ENCODE assay signal across 14 mouse cellular contexts in the genomic region with DNA sequence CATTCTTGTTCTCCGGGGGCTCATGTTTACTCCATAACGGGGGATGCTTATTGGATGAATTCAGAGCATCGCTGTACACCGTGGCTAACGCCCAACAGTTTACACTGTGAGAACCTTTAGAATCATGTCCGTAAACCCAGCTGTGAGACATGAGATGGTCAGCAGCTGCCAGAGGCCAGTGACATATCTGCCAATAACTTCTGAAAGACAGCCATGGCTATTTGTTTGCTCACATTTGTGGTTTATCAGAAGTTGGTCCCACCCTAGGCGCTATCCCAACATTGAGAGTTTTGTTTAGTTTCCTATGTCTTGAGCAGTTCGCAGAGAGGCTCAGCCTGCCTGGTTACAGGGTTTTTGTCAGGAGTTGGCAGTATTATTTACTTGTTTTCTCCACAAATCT. TPM values are rescaled to one million over a fixed set of nuclear protein-coding genes. Genes with fewer than 3 reads are reported as not detected.
A peak's percentile ranks its signal among the peaks of the same experiment; 100 is the strongest.
DNase-seq lines count a peak whose midpoint lies in the region; ATAC-seq and TF ChIP-seq lines count a peak whose summit lies in the region.
"Had no signal": no experiment of that assay in that cellular context is flagged by ENCODE, and none has a peak within 500 bp of the region (broad histone marks: within the 10 kb centered on the region; RNA-seq: fewer than 3 reads in every experiment).

No protein-coding gene starts in this region.

- ATAC-seq in embryonic facial prominence, embryonic 14.5 days (ENCODE audit: low read depth): no peak
- ATAC-seq in hindbrain, postnatal 0 days: no peak
- ATAC-seq in neural tube, embryonic 15.5 days (ENCODE audit: low FRiP score): no peak

- H3K4me2 ChIP-seq in embryonic facial prominence, embryonic 14.5 days (ENCODE audit: low read depth, low read length): peak overlapping the region; percentile 88
- peak overlapping the region; percentile 70 for H3K4me2 ChIP-seq in hindbrain, postnatal 0 days (ENCODE audit: low read depth, low read length)
- H3K4me2 ChIP-seq in neural tube, embryonic 15.5 days: peak overlapping the region; percentile 90
- H3K4me2 ChIP-seq: forebrain, embryonic 12.5 days; heart, embryonic 11.5 days had no signal

- peak overlapping the region; percentile 6; the same call in 1 of the 2 replicates for H3K4me3 ChIP-seq in layer of hippocampus, adult 2 months
- peak overlapping the region; percentile 10; the same call in 1 of the 2 replicates for H3K4me3 ChIP-seq in embryonic facial prominence, embryonic 14.5 days (ENCODE audit: low read depth, low read length)
- no peak overlapping the region for H3K4me3 ChIP-seq in hindbrain, postnatal 0 days (ENCODE audit: low read length)
- H3K4me3 ChIP-seq in neural tube, embryonic 15.5 days (replicated peaks): peak overlapping the region; percentile 75; the same call in 1 of the 2 replicates
- H3K4me3 ChIP-seq: forebrain, embryonic 12.5 days had no signal

- H3K4me1 ChIP-seq in embryonic facial prominence, embryonic 14.5 days (ENCODE audit: control insufficient read depth, insufficient read depth, low read length): peaks cover 59% of the 10 kb centered on the region
- peaks cover 37% of the 10 kb centered on the region for H3K4me1 ChIP-seq in hindbrain, postnatal 0 days (ENCODE audit: insufficient read depth, low read length)
- peaks cover 63% of the 10 kb centered on the region for H3K4me1 ChIP-seq in neural tube, embryonic 15.5 days

- no peaks in the 10 kb centered on the region for H3K9me3 ChIP-seq in embryonic facial prominence, embryonic 14.5 days (ENCODE audit: control insufficient read depth, low read length)
- H3K9me3 ChIP-seq in hindbrain, postnatal 0 days (ENCODE audit: low read length): no peaks in the 10 kb centered on the region
- H3K9me3 ChIP-seq in neural tube, embryonic 15.5 days (replicated peaks): no peaks in the 10 kb centered on the region
- H3K9me3 ChIP-seq: forebrain, embryonic 12.5 days had no signal

- DNase-seq in layer of hippocampus, adult 2 months (ENCODE audit: low spot score in 2 of 2): no peak
- no peak for DNase-seq in layer of hippocampus, adult 9-11 months
- no peak for DNase-seq in embryonic facial prominence, embryonic 14.5 days (ENCODE audit: low spot score)
- no peak for DNase-seq in hindbrain, postnatal 0 days (ENCODE audit: low spot score)
- no peak for DNase-seq in layer of hippocampus, postnatal 14 days (ENCODE audit: low spot score in 2 of 2)
- no peak for DNase-seq in c-Kit-positive CD71-positive TER-119-positive erythroid progenitor cells, embryonic 14.5 days (ENCODE audit: low spot score)
- DNase-seq: right cerebral cortex, adult 18-20 months had no signal

- TF ChIP-seq CTCF in layer of hippocampus, adult 2 months (conservative IDR thresholded peaks at IDR 0.05): no peak
- no peak for TF ChIP-seq CTCF in hindbrain, postnatal 0 days (IDR thresholded peaks at IDR 0.05; ENCODE audit: low read depth)

- WGBS in embryonic facial prominence, embryonic 14.5 days: 60% methylated on average over 8 of the region's 8 CpGs
- WGBS in hindbrain, postnatal 0 days: 58% methylated on average over 8 of the region's 8 CpGs
- WGBS in neural tube, embryonic 15.5 days: 38% methylated on average over 8 of the region's 8 CpGs

- H3K27me3 ChIP-seq in embryonic facial prominence, embryonic 14.5 days (replicated peaks; ENCODE audit: control insufficient read depth, insufficient read depth, low read length): no peaks in the 10 kb centered on the region
- no peaks in the 10 kb centered on the region for H3K27me3 ChIP-seq in hindbrain, postnatal 0 days (ENCODE audit: insufficient read depth, low read length)
- no peaks in the 10 kb centered on the region for H3K27me3 ChIP-seq in neural tube, embryonic 15.5 days (replicated peaks)
- H3K27me3 ChIP-seq: forebrain, embryonic 12.5 days had no signal

- no peak overlapping the region for H3K27ac ChIP-seq in layer of hippocampus, adult 2 months
- H3K27ac ChIP-seq in embryonic facial prominence, embryonic 14.5 days (replicated peaks; ENCODE audit: low read depth, low read length): peak overlapping the region; percentile 81; the same call in 1 of the 2 replicates
- no peak overlapping the region for H3K27ac ChIP-seq in hindbrain, postnatal 0 days
- peak overlapping the region; percentile 18; the same call in 1 of the 2 replicates for H3K27ac ChIP-seq in neural tube, embryonic 15.5 days (replicated peaks)
- H3K27ac ChIP-seq: forebrain, embryonic 12.5 days had no signal

- H3K36me3 ChIP-seq in embryonic facial prominence, embryonic 14.5 days (ENCODE audit: control insufficient read depth, insufficient read depth, low read length): no peaks in the 10 kb centered on the region
- H3K36me3 ChIP-seq in hindbrain, postnatal 0 days (ENCODE audit: insufficient read depth, low read length): no peaks in the 10 kb centered on the region
- H3K36me3 ChIP-seq in neural tube, embryonic 15.5 days: no peaks in the 10 kb centered on the region
- H3K36me3 ChIP-seq: forebrain, embryonic 12.5 days had no signal

- H3K9ac ChIP-seq in embryonic facial prominence, embryonic 14.5 days (ENCODE audit: low read depth, low read length): peak overlapping the region; percentile 5; the same call in 1 of the 2 replicates
- H3K9ac ChIP-seq in hindbrain, postnatal 0 days (replicated peaks; ENCODE audit: low read length): no peak overlapping the region
- no peak overlapping the region for H3K9ac ChIP-seq in neural tube, embryonic 15.5 days (replicated peaks)
- H3K9ac ChIP-seq: forebrain, embryonic 12.5 days had no signal

RNA-seq across cellular contexts. Expression of a gene that starts 3.6 kb away (rescaled TPM):
- 10 to 100 TPM; 61.8 to 77.9 TPM for total RNA-seq in layer of hippocampus, adult 2 months (2021)
- polyA plus RNA-seq in embryonic facial prominence, embryonic 14.5 days (2014; fragmentation: Nextera tagmentation; extraction: Ambion mirVana): 26.7 and 29.8 TPM in 2 replicates
- total RNA-seq in hindbrain, postnatal 0 days (2014; rRNA removed): 28.8 and 32.7 TPM in 2 replicates
- polyA plus RNA-seq in hindbrain, postnatal 0 days (2015; fragmentation: Nextera tagmentation; extraction: Ambion mirVana): 4.2 and 8.5 TPM in 2 replicates
- polyA plus RNA-seq in neural tube, embryonic 15.5 days (2015; fragmentation: Nextera tagmentation; extraction: Ambion mirVana): 6.8 and 14.6 TPM in 2 replicates
- 10 to 100 TPM; 35.7 to 78.7 TPM for total RNA-seq in layer of hippocampus, postnatal 14 days (2021)

RNA-seq across cellular contexts. Expression of a gene that starts 30.0 kb away (rescaled TPM):
- not detected for total RNA-seq in layer of hippocampus, adult 2 months (2021)
- polyA plus RNA-seq in embryonic facial prominence, embryonic 14.5 days (2014; fragmentation: Nextera tagmentation; extraction: Ambion mirVana): 0.67 TPM in 1 of 2 replicates, not detected in the other
- total RNA-seq in hindbrain, postnatal 0 days (2014; rRNA removed): not detected in 2 replicates
- 0.94 TPM in 1 of 2 replicates, not detected in the other for polyA plus RNA-seq in hindbrain, postnatal 0 days (2015; fragmentation: Nextera tagmentation; extraction: Ambion mirVana)
- polyA plus RNA-seq in neural tube, embryonic 15.5 days (2015; fragmentation: Nextera tagmentation; extraction: Ambion mirVana): not detected in 2 replicates
- not detected for total RNA-seq in layer of hippocampus, postnatal 14 days (2021)
- total RNA-seq: common myeloid progenitor, adult 5-6 weeks; ES-E14; left cerebral cortex, postnatal 10 days had no signal
- polyA plus RNA-seq: forebrain, embryonic 12.5 days; heart, embryonic 11.5 days; kidney, embryonic 16.5 days had no signal

Comparison
In these comparisons a context has a peak if more than half of its experiments do, and no peak if none do; other contexts are left out.
1. H3K27ac ChIP-seq: peak in embryonic facial prominence, embryonic 14.5 days (single experiment) and neural tube, embryonic 15.5 days (single experiment); none in layer of hippocampus, adult 2 months (single experiment) and hindbrain, postnatal 0 days (single experiment).
2. Peak in every context shown above with its lines, with median percentiles within 50 percentile points of each other: H3K4me2 ChIP-seq.